Mouse (Mus musculus): ENCODE data around the gene Pacs2.

Gene Pacs2

GRCm38 (mm10) chr12:113088026-113088425 lies 73.7 kb downstream of the Pacs2 start:
- DNase-seq (ENCODE audit: low spot score in 2 of 2): no peak

DNA sequence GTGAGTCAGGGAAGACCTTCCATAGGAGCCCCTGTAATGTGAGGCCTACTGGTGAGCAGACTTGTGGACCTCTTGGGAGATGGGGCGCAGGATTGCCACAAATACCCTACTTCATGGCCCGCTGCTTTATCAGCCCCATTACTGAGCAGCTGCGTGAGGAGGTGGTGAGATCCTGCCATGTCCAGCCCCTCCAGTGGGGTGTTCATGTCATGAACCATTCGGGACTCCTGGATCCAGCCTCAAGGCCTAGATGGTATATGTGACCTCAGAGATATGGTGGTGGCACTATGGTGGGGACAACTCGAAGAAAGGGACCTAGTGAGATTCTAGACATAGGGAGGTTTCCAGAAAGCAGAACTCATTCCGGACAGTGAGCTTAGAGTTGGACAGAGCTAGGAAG lies 74.8 kb downstream of the Pacs2 start:
- no peak for DNase-seq (ENCODE audit: low spot score in 2 of 2)

DNA sequence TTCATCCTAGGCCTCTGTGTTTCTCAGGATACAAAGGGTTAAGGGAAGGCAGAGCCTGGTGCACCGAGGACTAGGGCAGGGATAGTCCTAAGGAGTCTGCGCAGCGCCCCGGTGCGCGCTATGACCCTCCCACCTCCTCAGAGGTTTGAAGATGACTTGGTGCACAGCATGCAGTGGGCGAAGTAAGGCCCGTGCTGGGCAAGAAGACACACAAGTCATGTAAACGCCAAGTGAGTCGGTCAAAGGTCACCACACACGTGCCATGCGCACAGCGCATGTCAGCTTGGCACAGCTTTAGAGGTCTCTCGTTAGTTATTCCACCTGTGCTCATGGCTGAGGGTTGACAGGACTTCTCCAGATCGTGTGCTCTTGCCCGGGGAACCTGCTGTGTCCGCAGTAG lies 75.7 kb downstream of the Pacs2 start:
- no peak for DNase-seq (ENCODE audit: low spot score in 2 of 2)

DNA sequence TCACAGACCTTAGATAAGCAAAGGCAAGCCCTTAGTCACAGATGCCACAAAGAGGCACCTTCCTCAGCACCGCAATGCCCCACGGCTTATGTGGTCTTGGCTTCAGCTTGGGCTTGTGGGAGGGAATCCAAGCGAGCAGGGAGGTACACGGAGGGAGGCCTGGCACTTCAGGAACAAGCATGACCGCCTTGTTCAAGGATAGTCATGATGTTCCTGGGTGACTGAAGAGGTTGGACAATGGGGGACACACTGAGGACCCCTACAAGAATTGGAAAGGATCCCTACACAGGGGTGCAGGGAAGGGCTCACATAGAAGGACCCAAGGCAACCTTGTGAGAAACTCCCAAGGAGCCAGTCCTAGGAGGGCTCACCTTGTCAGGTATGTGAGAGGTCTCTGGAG lies 82.7 kb downstream of the Pacs2 start:
- no peak for DNase-seq (ENCODE audit: low spot score in 2 of 2)

DNA sequence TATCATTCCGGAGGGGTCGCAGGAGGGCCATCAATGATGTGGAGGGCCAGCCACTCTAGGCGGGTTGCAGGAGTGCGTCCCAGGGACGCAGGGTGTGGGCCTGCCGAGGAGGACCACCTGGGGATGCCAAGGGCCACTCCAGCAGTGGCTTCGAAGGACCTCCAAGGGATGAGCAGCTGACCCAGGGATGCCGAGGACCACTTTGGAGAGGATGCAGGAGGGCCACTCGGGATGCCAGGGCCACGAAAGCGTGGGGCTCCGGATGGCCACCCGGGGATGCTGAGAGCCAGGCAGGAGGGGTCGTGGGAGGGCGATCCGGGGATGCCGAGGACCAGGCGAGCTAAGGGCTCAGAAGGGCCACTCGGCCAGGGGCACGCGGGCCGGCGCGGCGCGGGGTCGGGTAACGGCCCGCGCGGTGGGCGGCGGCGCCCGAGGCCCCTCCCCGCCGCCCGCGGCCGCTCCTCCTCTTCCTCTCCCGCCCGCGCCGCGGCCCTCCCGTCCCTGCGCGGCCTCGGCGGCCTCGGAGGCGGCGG lies 83.5 kb downstream of the Pacs2 start, which contains the start of gene Mta1:
Gene Mta1, plus strand, starts transcription at position 530 of the 533 bp plus-strand sequence.
- DNase-seq (ENCODE audit: low spot score in 2 of 2): peak in 1 of 2 experiments; percentile 55

DNA sequence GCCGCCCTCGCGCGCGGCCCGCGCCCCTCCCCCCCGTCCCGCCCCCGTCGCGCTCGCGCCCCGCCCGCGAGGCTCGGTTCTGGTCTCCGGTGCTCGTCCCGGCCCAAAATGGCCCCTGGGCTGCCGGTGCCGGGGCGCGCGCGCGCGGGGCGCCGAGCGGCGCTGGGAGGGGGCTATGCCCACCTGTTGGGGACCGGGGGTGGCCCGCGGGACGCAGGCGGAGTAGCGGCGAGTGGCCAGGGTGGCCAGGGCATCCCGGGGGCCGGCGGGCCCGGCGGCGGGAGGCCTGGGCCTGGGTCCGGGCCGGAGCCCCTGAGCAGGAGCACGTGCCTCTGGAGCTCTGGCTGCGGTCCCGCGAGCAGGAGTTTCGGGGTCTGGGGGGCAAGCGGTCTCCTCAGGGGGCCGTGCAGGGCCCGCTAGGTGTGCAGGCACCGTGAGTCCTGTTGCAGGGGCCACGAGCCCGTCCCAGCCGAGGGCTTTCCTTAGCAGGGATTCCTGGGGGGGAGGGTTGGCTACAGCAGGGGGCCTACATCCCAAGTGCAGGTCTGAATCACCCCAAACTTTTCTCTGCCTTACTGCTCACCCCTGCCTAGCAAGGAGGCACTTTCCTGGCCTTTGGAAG lies 84.3 kb downstream of the Pacs2 start:
- DNase-seq (ENCODE audit: low spot score in 2 of 2): peak in 1 of 2 experiments; percentile 39

- DNase-seq (ENCODE audit: low spot score in 2 of 2): no peak
Observed at GRCm38 (mm10) chr12:113099470-113100237, 85.3 kb downstream of the Pacs2 start.

DNA sequence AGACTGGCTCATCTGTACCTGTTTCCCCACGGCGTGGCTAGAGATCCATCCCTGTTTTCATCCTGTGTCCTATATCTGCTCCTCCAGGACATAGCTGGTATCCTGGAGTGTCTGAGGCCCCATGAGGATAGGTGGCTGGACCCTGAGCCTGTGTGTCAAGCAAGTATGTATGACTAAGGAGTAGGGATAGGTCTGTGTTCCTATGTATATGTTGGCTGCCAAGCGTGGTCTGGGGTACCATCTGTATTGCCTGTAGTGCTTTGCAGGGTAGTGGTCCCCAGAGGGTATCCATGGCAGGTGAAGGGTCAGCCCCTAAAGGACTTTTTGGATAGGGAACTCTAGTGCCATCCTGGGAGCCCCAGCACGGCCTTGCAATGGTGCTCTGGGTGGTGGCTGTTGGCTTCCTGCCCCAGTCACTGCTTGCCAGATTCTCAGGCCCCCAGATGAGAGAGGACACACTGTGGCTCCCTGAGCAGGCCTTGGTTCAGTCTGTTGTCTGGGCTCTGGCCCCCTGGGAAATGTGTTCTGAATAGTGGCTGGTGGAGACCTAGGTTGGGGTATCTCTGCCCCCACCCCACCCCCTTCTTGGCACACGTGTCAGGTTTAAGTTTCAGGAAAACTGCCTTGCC lies 86.3 kb downstream of the Pacs2 start:
- peak in 1 of 2 experiments; percentile 40 for DNase-seq (ENCODE audit: low spot score in 2 of 2)

GRCm38 (mm10) chr12:113101251-113101960 lies 87.1 kb downstream of the Pacs2 start:
- DNase-seq (ENCODE audit: low spot score in 2 of 2): no peak

- DNase-seq (ENCODE audit: low spot score in 2 of 2): peak in 1 of 2 experiments; percentile 61
Observed at GRCm38 (mm10) chr12:113102461-113102860, 88.2 kb downstream of the Pacs2 start.

DNA sequence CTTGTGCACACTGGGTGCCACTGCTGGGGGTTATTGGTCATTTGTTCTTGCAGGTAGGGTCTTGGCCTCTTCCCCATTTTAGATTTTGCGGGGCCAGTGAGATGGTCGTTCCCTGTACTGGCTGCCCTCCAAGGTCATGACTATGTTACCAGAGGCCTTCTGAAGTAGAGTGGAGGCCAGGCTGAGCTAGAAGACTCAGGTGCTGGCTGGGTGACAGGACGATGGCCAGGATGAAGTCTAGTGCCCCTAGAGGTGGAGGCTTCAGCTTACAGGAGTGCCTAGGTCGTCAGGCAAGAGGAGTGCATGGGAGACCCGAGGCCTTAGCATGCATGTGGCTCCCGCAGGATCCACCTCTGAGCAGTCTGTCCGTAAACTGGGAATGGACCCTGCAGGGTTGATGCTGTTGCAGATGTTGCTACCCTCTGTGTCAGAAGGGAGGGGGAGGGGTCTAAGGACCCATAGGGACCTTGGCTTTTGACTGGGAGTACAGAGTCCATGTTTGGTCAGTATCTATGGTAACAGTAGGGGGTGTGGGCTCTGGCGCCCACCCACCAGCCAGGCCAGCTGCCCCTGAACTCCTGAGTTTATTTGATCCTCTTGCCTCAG lies 89.6 kb downstream of the Pacs2 start:
- DNase-seq (ENCODE audit: low spot score in 2 of 2): no peak

DNA sequence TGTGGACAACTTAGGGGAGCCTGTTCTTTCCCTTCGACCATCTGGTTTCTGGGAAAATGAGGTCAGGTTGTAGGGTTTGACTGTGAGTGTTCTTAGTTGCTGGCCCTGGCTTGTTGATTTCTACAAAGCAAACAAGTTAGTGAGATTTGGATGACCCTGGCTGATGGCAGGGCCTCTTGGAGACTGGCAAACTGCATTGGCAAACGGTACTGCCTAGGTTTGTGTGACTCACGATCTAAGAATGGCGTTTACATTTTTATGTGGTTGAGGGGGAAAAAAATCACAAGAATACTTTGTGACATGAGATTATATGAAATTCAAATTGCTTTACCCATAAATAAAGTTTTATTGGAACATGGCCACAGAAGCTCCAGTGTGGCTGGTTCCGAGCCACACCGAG lies 92.1 kb downstream of the Pacs2 start:
- no peak for DNase-seq (ENCODE audit: low spot score in 2 of 2)

- no peak for DNase-seq (ENCODE audit: low spot score in 2 of 2)
Observed at GRCm38 (mm10) chr12:113107431-113108124, 93.3 kb downstream of the Pacs2 start.

DNA sequence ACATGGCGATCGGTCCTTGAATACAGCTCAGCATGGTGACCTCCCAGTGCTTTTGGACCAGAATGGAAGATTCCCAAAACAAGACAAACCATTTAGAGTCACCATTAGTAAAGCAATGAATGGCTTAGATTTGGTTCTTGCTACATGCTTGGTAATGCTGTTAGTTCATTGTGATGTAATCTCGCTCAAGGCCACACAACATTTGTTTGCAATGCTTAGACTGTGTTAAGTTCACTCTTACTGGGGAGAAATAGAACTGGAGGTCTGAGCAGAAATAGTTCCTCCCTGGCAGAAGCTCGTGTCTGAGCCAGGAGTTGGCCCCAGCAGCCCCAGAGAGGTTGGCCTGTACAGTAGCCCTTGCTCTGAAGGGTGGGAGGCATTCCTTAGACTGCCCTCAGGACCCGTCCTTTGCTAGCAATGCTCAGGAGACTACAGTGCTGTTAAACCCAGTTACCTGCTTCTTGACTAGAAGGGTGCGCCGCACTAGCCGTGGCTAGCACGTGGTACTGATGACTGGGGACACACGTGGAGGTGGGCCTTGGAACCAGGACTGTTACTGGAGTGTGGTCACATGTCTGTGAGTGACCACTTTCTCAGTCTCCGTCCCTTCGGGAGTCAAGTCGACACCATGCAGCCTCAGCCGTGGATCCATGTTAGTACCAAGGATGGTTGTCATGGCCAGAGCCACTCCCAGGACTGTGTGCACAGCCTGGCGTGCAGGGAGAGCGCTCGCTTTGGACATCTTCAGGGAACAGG lies 94.4 kb downstream of the Pacs2 start:
- no peak for DNase-seq (ENCODE audit: low spot score in 2 of 2)

DNA sequence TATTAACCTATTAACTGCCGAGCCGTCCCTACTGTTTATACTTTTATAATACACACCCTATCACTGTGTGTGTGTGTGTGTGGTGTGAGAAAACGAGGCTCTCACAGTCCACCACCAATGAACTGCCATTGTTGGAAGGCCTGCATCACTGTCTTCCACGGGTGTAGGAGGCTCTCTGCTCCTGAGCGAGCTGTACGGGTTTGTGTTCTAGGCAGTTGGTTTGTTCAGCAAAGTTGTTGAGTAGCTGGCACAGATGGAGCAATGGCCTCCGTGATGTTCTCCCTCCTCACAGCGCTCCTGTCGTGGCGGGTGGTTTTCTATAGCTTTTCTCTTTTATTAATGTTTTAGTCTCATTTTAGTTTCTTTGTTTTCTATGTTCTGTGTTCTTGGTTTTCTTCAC lies 95.5 kb downstream of the Pacs2 start:
- no peak for DNase-seq (ENCODE audit: low spot score in 2 of 2)

DNA sequence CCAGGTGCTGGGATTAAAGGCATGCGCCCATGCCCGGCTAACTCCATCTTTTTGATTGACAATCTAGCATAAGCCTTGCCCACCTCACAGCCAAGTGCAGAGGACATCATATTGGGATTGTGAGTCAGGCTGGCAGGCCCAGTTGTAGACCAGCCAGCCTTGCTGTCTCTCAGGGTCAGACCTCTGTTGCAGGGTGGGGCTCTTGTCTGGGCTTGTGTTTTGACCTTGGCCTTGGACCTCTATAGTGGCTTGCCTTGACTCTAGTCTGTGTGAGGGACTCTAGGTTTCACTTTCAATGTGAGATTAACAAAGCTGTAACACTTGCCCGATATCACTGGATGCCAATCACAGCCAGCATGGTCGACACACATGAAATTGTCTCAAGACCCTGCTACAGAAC lies 99.8 kb downstream of the Pacs2 start:
- DNase-seq (ENCODE audit: low spot score in 2 of 2): no peak

GRCm38 (mm10) chr12:113114856-113115538 lies 100.7 kb downstream of the Pacs2 start:
- no peak for DNase-seq (ENCODE audit: low spot score in 2 of 2)

GRCm38 (mm10) chr12:113119516-113120410 lies 105.5 kb downstream of the Pacs2 start:
- peak; percentile 73 to 86 for DNase-seq (ENCODE audit: low spot score in 2 of 2)
